Mouse (Mus musculus) CH12.LX (cell line): Measurements from ENCODE around the gene Top3a. TPM values are rescaled to one million over a fixed set of nuclear protein-coding genes. Genes with fewer than 3 reads are reported as not detected.

Experiments
- DNase-seq: peaks from one replicate; pipeline ENCODE4 v3.0.0-alpha.2; 2013; ENCODE audit errors: extremely low read depth
- H3K27ac ChIP-seq: 2 replicates; pipeline ENCODE4 v1.5.1; 2012; ENCODE audit warnings: low read depth, mild to moderate bottlenecking, control low read depth, moderate library complexity; ENCODE audit not compliant: insufficient read depth
- H3K27me3 ChIP-seq: replicated peaks from 2 replicates; pipeline ENCODE3; 2012; ENCODE audit warnings: inconsistent platforms
- H3K36me3 ChIP-seq, 2 experiments: replicated peaks in 1 of 2; 2 replicates each; pipeline versions ENCODE3 to v1.6.1; 2012; ENCODE audit warnings: inconsistent platforms in 1 of 2, low read length in 1 of 2, mild to moderate bottlenecking in 1 of 2, mixed read lengths in 1 of 2, moderate library complexity in 1 of 2; ENCODE audit not compliant: control insufficient read depth in 1 of 2, insufficient read depth in 1 of 2
- H3K4me1 ChIP-seq, 2 experiments: 2 replicates each; pipeline ENCODE4 v1.6.1; 2012; ENCODE audit warnings: inconsistent platforms in 1 of 2, moderate library complexity in 1 of 2; ENCODE audit not compliant: insufficient read depth in 2 of 2, control insufficient read depth in 1 of 2
- H3K4me2 ChIP-seq: 2 replicates; pipeline ENCODE4 v1.6.1; 2012; ENCODE audit warnings: low read depth, mild to moderate bottlenecking, control low read depth; ENCODE audit not compliant: poor library complexity, insufficient read depth, severe bottlenecking
- H3K4me3 ChIP-seq, 3 experiments: fragments of 150-350 bp in 1 of 3; sonication (generic) in 1 of 3; replicated peaks in 1 of 3; 2 replicates each; pipeline versions ENCODE3 to v1.5.1; 2011 to 2012; ENCODE audit warnings: low read depth in 2 of 3, low read length in 2 of 3, mild to moderate bottlenecking in 2 of 3, moderate library complexity in 2 of 3, control low read depth in 1 of 3, improper control_type of control experiment in 1 of 3, inconsistent platforms in 1 of 3, mixed read lengths in 1 of 3; ENCODE audit not compliant: poor library complexity in 1 of 3
- H3K79me2 ChIP-seq: replicated peaks from 2 replicates; pipeline ENCODE4 v1.6.1; 2012; ENCODE audit warnings: mild to moderate bottlenecking, moderate library complexity; ENCODE audit not compliant: control insufficient read depth, poor library complexity, insufficient read depth, severe bottlenecking; ENCODE audit errors: extremely low read depth
- H3K9ac ChIP-seq: 2 replicates; pipeline ENCODE4 v1.6.1; 2012; ENCODE audit warnings: low read depth, mild to moderate bottlenecking, control low read depth, moderate library complexity; ENCODE audit not compliant: insufficient read depth
- H3K9me3 ChIP-seq: replicated peaks from 2 replicates; pipeline ENCODE3; 2012; ENCODE audit warnings: low read length, inconsistent platforms, mixed read lengths
- BHLHE40 ChIP-seq: IDR thresholded peaks from 2 replicates; pipeline ENCODE4 v1.6.1; 2011; ENCODE audit warnings: mild to moderate bottlenecking, low read depth, low read length, improper control_type of control experiment
- CHD1 ChIP-seq: IDR thresholded peaks from 2 replicates; pipeline ENCODE4 v1.6.1; 2012; ENCODE audit warnings: low read depth, low read length, improper control_type of control experiment, inconsistent platforms
- CHD2 ChIP-seq: IDR thresholded peaks from 2 replicates; pipeline ENCODE4 v1.6.1; 2011; ENCODE audit warnings: low read length, improper control_type of control experiment
- CTCF ChIP-seq, 2 experiments: IDR thresholded peaks in 1 of 2; conservative IDR thresholded peaks in 1 of 2; 2 replicates each; pipeline ENCODE4 v1.5.1; 2011 to 2012; ENCODE audit warnings: low read depth in 2 of 2, low read length in 2 of 2, improper control_type of control experiment in 1 of 2, inconsistent platforms in 1 of 2, mild to moderate bottlenecking in 1 of 2, moderate library complexity in 1 of 2
- ELF1 ChIP-seq: IDR thresholded peaks from 2 replicates; pipeline ENCODE4 v1.6.1; 2014; ENCODE audit warnings: low read depth, mild to moderate bottlenecking, inconsistent platforms, low read length, improper control_type of control experiment
- EP300 ChIP-seq: IDR thresholded peaks from 2 replicates; pipeline ENCODE4 v1.6.1; 2011; ENCODE audit warnings: low read length, improper control_type of control experiment
- ETS1 ChIP-seq: conservative IDR thresholded peaks from 2 replicates; pipeline ENCODE4 v1.6.1; 2012; ENCODE audit warnings: low read depth, mild to moderate bottlenecking, inconsistent platforms, low read length, improper control_type of control experiment, moderate library complexity
- HCFC1 ChIP-seq: IDR thresholded peaks from 2 replicates; pipeline ENCODE4 v1.6.1; 2012; ENCODE audit warnings: low read depth, mild to moderate bottlenecking, inconsistent platforms, low read length, improper control_type of control experiment
- IRF4 ChIP-seq: IDR thresholded peaks from 2 replicates; pipeline ENCODE4 v1.6.1; 2014; ENCODE audit warnings: low read depth, mild to moderate bottlenecking, inconsistent platforms, low read length, improper control_type of control experiment
- JUN ChIP-seq: IDR thresholded peaks from 2 replicates; pipeline ENCODE4 v1.6.1; 2011; ENCODE audit warnings: low read depth, mild to moderate bottlenecking, low read length, improper control_type of control experiment, moderate library complexity; ENCODE audit not compliant: insufficient read depth
- JUND ChIP-seq: conservative IDR thresholded peaks from 2 replicates; pipeline ENCODE4 v1.6.1; 2011; ENCODE audit warnings: low read depth, low read length, improper control_type of control experiment
- MAFK ChIP-seq: IDR thresholded peaks from 2 replicates; pipeline ENCODE4 v1.6.1; 2011; ENCODE audit warnings: low read length, improper control_type of control experiment; ENCODE audit not compliant: insufficient replicate concordance
- MAX ChIP-seq: IDR thresholded peaks from 2 replicates; pipeline ENCODE4 v1.6.1; 2011; ENCODE audit warnings: low read length, improper control_type of control experiment
- MAZ ChIP-seq: IDR thresholded peaks from 2 replicates; pipeline ENCODE4 v1.6.1; 2012; ENCODE audit warnings: low read depth, mild to moderate bottlenecking, inconsistent platforms, low read length, improper control_type of control experiment, moderate library complexity
- MEF2A ChIP-seq: IDR thresholded peaks from 2 replicates; pipeline ENCODE4 v1.6.1; 2014; ENCODE audit warnings: low read depth, mild to moderate bottlenecking, inconsistent platforms, low read length, improper control_type of control experiment, borderline replicate concordance
- MXI1 ChIP-seq: IDR thresholded peaks from 2 replicates; pipeline ENCODE4 v1.6.1; 2011; ENCODE audit warnings: mild to moderate bottlenecking, low read depth, low read length, improper control_type of control experiment
- MYC ChIP-seq: IDR thresholded peaks from 2 replicates; pipeline ENCODE4 v1.6.1; 2011; ENCODE audit warnings: low read depth, mild to moderate bottlenecking, improper control_type of control experiment, low read length
- NELFE ChIP-seq: IDR thresholded peaks from 2 replicates; pipeline ENCODE4 v1.6.1; 2011; ENCODE audit warnings: low read depth, low read length, improper control_type of control experiment
- POLR2A ChIP-seq: IDR thresholded peaks from 2 replicates; pipeline ENCODE4 v1.6.1; 2011; ENCODE audit warnings: low read depth, mild to moderate bottlenecking, improper control_type of control experiment, low read length
- POLR2AphosphoS2 ChIP-seq: IDR thresholded peaks from 2 replicates; pipeline ENCODE4 v1.6.1; 2011; ENCODE audit warnings: low read depth, low read length, improper control_type of control experiment
- RCOR1 ChIP-seq: conservative IDR thresholded peaks from 2 replicates; pipeline ENCODE4 v1.6.1; 2012; ENCODE audit warnings: low read depth, mild to moderate bottlenecking, inconsistent platforms, low read length, improper control_type of control experiment
- SIN3A ChIP-seq: IDR thresholded peaks from 2 replicates; pipeline ENCODE4 v1.6.1; 2012; ENCODE audit warnings: low read length, improper control_type of control experiment, inconsistent platforms
- TBP ChIP-seq: conservative IDR thresholded peaks from 2 replicates; pipeline ENCODE4 v1.6.1; 2011; ENCODE audit warnings: low read depth, low read length, improper control_type of control experiment
- USF2 ChIP-seq: conservative IDR thresholded peaks from 2 replicates; pipeline ENCODE4 v1.6.1; 2011; ENCODE audit warnings: low read depth, low read length, improper control_type of control experiment
- ZC3H11A ChIP-seq: IDR thresholded peaks from 2 replicates; pipeline ENCODE4 v1.6.1; 2012; ENCODE audit warnings: low read depth, mild to moderate bottlenecking, inconsistent platforms, low read length, improper control_type of control experiment
- ZKSCAN1 ChIP-seq: IDR thresholded peaks from 2 replicates; pipeline ENCODE4 v1.6.1; 2012; ENCODE audit warnings: low read depth, inconsistent platforms, low read length, improper control_type of control experiment, borderline replicate concordance
- ZMIZ1 ChIP-seq: IDR thresholded peaks from 2 replicates; pipeline ENCODE4 v1.6.1; 2012; ENCODE audit warnings: low read depth, mild to moderate bottlenecking, inconsistent platforms, low read length, improper control_type of control experiment
- ZNF384 ChIP-seq: IDR thresholded peaks from 2 replicates; pipeline ENCODE4 v1.6.1; 2012; ENCODE audit warnings: low read depth, low read length, improper control_type of control experiment, inconsistent platforms
- dilution Hi-C: fragments of 300-500 bp; cut with MboI; formaldehyde crosslinking; loops from 2 replicates; pipeline ENCODE4 v1.14.3; 2020; ENCODE audit warnings: low sequenced_read_pairs; ENCODE audit not compliant: extremely low pct_unique_long_range_greater_than_20kb, extremely low pct_ligation_motif_present
- in situ Hi-C: fragments of 300-500 bp; cut with MboI; formaldehyde crosslinking; loops from 3 replicates; pipeline ENCODE4 v1.14.3; 2019; ENCODE audit warnings: low sequenced_read_pairs, low pct_ligation_motif_present, low pct_unique_long_range_greater_than_20kb, mixed read lengths
- polyA plus RNA-seq: library from polyadenylated mRNA; unstranded; fragments of >175 nt; gene quantifications from 2 replicates; pipeline ENCODE4 v1.2.1, GENCODE M21; 2012; ENCODE audit warnings: low read depth; ENCODE audit not compliant: insufficient read length
- total RNA-seq, 2 experiments: library from RNA; depleted of rRNA; stranded (reverse); fragments of 300-350 nt in 1 of 2; fragments of >200 nt in 1 of 2; gene quantifications; 2 replicates each; pipeline ENCODE4 v1.2.3; 2012 to 2014

Gene Top3a
- total and polyA plus RNA-seq, 3 experiments, result 19.6 to 43.7 (median 28.8) TPM

DNA sequence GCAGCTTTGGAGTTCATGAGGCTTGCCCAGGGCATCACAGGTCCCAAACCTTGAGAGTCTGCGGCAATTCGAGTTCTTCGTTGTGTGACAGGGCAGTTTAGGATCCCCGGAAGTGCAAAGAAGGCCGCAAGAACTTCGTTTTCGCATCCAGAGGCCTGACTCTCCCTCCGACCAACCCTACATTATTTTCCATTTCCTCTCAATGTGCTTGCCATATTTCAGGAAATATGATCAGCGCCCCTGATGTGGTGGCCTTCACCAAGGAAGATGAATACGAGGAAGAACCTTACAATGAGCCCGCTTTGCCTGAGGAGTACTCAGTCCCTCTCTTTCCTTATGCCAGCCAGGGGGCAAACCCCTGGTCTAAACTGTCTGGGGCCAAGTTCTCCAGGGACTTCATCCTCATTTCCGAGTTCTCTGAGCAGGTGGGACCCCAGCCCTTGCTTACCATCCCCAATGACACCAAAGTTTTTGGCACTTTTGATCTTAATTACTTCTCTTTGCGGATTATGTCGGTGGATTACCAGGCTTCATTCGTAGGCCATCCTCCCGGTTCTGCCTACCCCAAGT is 721 bp upstream of the Top3a start:
- dilution Hi-C loops (no loop called here), in situ Hi-C loops (loop anchor here (5.0 kb wide), 2 partner anchors 34 to 94 kb away; partner anchors contain the start of gene Shmt1)
- H3K36me3 ChIP-seq, result peaks cover 20 to 41% of the 10 kb centered on the region in 2 experiments
- H3K9me3 ChIP-seq, result no peaks in the 10 kb centered on the region
- H3K4me1 ChIP-seq, result peaks cover 6 to 65% of the 10 kb centered on the region in 2 experiments; a peak in 3 of 4 replicates
- peak overlapping the region; percentile 72 for H3K4me2 ChIP-seq
- peaks cover 87% of the 10 kb centered on the region for H3K79me2 ChIP-seq
- H3K4me3 ChIP-seq, result peak overlapping the region; percentile 78 to 98 (median 79)
- H3K9ac ChIP-seq, result peak overlapping the region; percentile 89
- TF ChIP-seq MYC, result no peak
- TF ChIP-seq TBP, result no peak
- no peak for TF ChIP-seq ZC3H11A
- no peak for TF ChIP-seq POLR2AphosphoS2
- TF ChIP-seq USF2, result 0 out of 2 replicates have a peak, but pooled peaks have one; percentile 17
- no peak for TF ChIP-seq CHD2
- TF ChIP-seq JUN, result no peak
- TF ChIP-seq, all 38 proteins: peak for 1
- Histone ChIP-seq H3K27me3 (no peaks in the 10 kb centered on the region), H3K27ac (peak overlapping the region; percentile 90)
- DNase-seq, result no peak

DNA sequence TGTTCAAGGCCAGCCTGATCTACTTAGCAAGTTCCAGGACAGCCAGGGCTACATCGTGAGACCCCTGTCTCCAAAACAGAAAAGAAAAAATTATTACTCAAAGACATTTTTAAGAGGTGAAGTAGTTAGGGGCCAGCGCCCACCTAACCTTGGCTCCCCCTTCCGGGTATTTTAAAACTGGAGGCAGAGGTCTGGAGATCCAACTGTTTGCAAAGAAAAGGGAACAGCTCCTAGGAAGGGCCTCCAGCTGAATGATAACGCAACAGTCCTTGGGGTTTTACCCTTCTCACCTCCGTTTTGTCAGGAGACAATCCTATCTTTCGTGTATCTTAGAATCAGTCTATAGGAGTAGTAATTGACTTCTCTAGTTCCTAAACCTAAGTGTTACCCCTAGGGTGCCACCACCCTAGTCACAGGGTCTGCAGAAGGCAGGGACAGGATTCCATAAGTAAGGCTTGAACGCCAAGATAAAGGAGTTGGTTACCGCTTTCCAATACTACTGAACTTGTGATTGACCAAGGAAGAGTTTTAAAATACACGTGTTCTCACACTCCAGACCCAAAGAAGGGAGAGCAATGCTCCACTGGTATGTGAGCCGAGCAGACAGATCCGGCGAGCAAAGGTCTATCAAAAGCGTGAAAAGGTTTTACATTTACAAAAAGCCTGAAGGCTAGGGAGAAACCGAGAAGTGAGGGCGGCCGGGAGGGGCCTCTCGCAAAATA is 897 bp downstream of the Top3a start:
- peak overlapping the region; percentile 90 for H3K27ac ChIP-seq
- H3K79me2 ChIP-seq, result peaks cover 87% of the 10 kb centered on the region
- H3K27me3 ChIP-seq, result no peaks in the 10 kb centered on the region
- peak overlapping the region; percentile 89 for H3K9ac ChIP-seq
- no peak for TF ChIP-seq HCFC1
- TF ChIP-seq POLR2A, result no peak
- TF ChIP-seq ETS1, result 0 out of 2 replicates have a peak, but pooled peaks have one; percentile 6
- TF ChIP-seq RCOR1, result peak; percentile 60; the same call in 1 of the 2 replicates
- no peak; the same call in 1 of the 2 replicates for TF ChIP-seq BHLHE40
- TF ChIP-seq TBP, result peak; percentile 9; the same call in 1 of the 2 replicates
- no peak for TF ChIP-seq NELFE
- TF ChIP-seq MAX, result peak; percentile 23; the same call in 1 of the 2 replicates
- 0 out of 2 replicates have a peak, but pooled peaks have one; percentile 20 for TF ChIP-seq CHD2
- TF ChIP-seq ELF1, result 0 out of 2 replicates have a peak, but pooled peaks have one; percentile 50
- TF ChIP-seq CHD1, result peak; percentile 94
- peak; percentile 9; the same call in 1 of the 2 replicates for TF ChIP-seq MAZ
- TF ChIP-seq ZC3H11A, result no peak
- 0 out of 2 replicates have a peak, but pooled peaks have one; percentile 37 for TF ChIP-seq IRF4
- TF ChIP-seq MEF2A, result peak; percentile 18; the same call in 1 of the 2 replicates
- TF ChIP-seq ZNF384, result no peak
- TF ChIP-seq SIN3A, result peak; percentile 84
- peak; percentile 61; the same call in 1 of the 2 replicates for TF ChIP-seq EP300
- TF ChIP-seq CTCF (conservative IDR thresholded peaks at IDR 0.05 in 1 of 2, IDR thresholded peaks at IDR 0.05 in 1 of 2; ENCODE audit: low read depth in 2 of 2, low read length in 2 of 2), result peak in 1 of 2 experiments; percentile 13; a peak in 2 of 4 replicates
- no peak for TF ChIP-seq MAFK
- no peak for TF ChIP-seq JUND
- 0 out of 2 replicates have a peak, but pooled peaks have one; percentile 2 for TF ChIP-seq ZMIZ1
- TF ChIP-seq MXI1, result no peak; the same call in 1 of the 2 replicates
- no peak for TF ChIP-seq ZKSCAN1
- no peak; the same call in 1 of the 2 replicates for TF ChIP-seq POLR2AphosphoS2
- H3K4me2 ChIP-seq, result peak overlapping the region; percentile 90
- H3K36me3 ChIP-seq, result peaks cover 20 to 30% of the 10 kb centered on the region in 2 experiments
- H3K4me3 ChIP-seq, result peak overlapping the region; percentile 78 to 98 (median 79)
- peaks cover 6 to 63% of the 10 kb centered on the region in 2 experiments for H3K4me1 ChIP-seq
- no peaks in the 10 kb centered on the region for H3K9me3 ChIP-seq
- in situ Hi-C loops, result loop anchor here (5.0 kb wide), 2 partner anchors 36 to 96 kb away; partner anchors contain the start of gene Shmt1
- dilution Hi-C loops, result no loop called here
- DNase-seq, result no peak
